Mouse (Mus musculus) midbrain, embryonic 14.5 days (tissue): Measurements from ENCODE around the gene Prrt1. TPM values are rescaled to one million over a fixed set of nuclear protein-coding genes. Genes with fewer than 3 reads are reported as not detected.

Source experiments
- ATAC-seq: fragments of 200-750 bp; cut with Nextera tagmentation; 2 replicates; pipeline ENCODE4 v1.8.0; 2017; ENCODE audit warnings: moderate number of reproducible peaks, moderate library complexity; ENCODE audit not compliant: low FRiP score, low TSS enrichment
- DNase-seq: peaks from one replicate; pipeline ENCODE4 v3.0.0-alpha.2; 2015
- H3K27ac ChIP-seq: fragments of 300-500 bp; sonication (generic); replicated peaks from 2 replicates; pipeline ENCODE4 v1.5.1; 2014; ENCODE audit warnings: mild to moderate bottlenecking, low read depth, low read length, moderate library complexity
- H3K27me3 ChIP-seq: fragments of 300-500 bp; sonication (generic); 2 replicates; pipeline ENCODE4 v1.6.1; 2014; ENCODE audit warnings: low read length, control low read depth, mixed read lengths; ENCODE audit not compliant: control insufficient read depth, insufficient read depth
- H3K36me3 ChIP-seq: fragments of 300-500 bp; sonication (generic); 2 replicates; pipeline ENCODE4 v1.6.1; 2014; ENCODE audit warnings: low read length, control low read depth; ENCODE audit not compliant: control insufficient read depth, insufficient read depth
- H3K4me1 ChIP-seq: fragments of 300-500 bp; sonication (generic); 2 replicates; pipeline ENCODE4 v1.6.1; 2014; ENCODE audit warnings: mild to moderate bottlenecking, antibody characterized with exemption, low read length, control low read depth; ENCODE audit not compliant: control insufficient read depth, insufficient read depth
- H3K4me2 ChIP-seq: fragments of 300-500 bp; sonication (generic); 2 replicates; pipeline ENCODE4 v1.6.1; 2014; ENCODE audit warnings: mild to moderate bottlenecking, low read length, moderate library complexity
- H3K4me3 ChIP-seq: fragments of 300-500 bp; sonication (generic); replicated peaks from 2 replicates; pipeline ENCODE4 v1.5.1; 2014; ENCODE audit warnings: low read depth, low read length
- H3K9ac ChIP-seq: fragments of 300-500 bp; sonication (generic); replicated peaks from 2 replicates; pipeline ENCODE4 v1.6.1; 2014; ENCODE audit warnings: mild to moderate bottlenecking, low read length, moderate library complexity
- H3K9me3 ChIP-seq: fragments of 300-500 bp; sonication (generic); 2 replicates; pipeline ENCODE4 v1.6.1; 2016; ENCODE audit warnings: low read length, control low read depth, mixed read lengths; ENCODE audit not compliant: control insufficient read depth
- WGBS: fragments of 180-500 bp; shearing (Covaris S2); extraction: QIAGEN DNeasy Blood & Tissue Kit; methylation state at CpG from one replicate; pipeline ENCODE4 v1.1.7; 2014; 5-methylcytosine and 5-hydroxymethylcytosine counted together
- polyA plus RNA-seq: library from polyadenylated mRNA; unstranded; fragments of >200 nt; fragmentation: Nextera tagmentation; extraction: Ambion mirVana; gene quantifications from 2 replicates; pipeline ENCODE4 v1.2.1, GENCODE M21; 2014

The Prrt1 gene
- polyA plus RNA-seq, 1 experiment from 2014 or later, result 12.4 TPM

DNA sequence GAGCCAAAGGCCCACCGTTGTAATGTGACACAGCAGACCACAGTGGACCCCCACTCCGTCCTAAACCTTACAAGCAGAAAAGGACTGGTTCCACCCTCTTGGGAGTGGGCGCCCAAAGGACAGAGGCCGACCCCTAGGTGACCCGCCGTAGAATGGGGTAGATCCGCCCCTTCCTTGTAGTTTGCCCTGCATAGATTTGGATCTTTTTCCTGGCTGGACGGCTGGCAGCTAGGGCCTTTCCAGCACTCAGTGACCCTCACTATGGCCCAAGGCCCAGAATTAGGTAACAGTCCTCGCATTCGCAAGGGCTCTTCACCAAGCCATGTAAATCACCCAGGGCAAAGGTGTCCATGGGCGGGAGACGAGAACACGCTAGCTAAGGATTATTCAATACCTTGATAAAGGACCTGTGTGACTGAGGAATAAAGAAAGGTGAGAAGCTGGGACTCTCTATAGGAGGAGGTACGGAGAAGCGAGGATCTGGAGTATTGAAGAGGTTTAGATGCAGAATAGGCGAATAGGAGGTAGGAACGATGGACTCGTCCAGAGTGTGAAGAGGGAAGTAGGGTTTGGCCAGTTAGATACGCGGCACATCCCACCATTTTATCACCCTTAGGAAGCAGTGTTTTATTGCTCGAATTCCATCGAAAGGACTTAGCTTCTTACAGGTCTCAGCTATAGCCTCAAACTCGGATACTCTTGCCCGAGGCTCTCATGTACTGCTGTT lies 24.7 kb upstream of the Prrt1 start:
- peaks cover 28% of the 10 kb centered on the region for H3K4me1 ChIP-seq

GRCm38 (mm10) chr17:34605609-34606008 lies 23.7 kb upstream of the Prrt1 start:
- WGBS, result under 1% methylated on average over 30 of the region's 30 CpGs
- Histone ChIP-seq H3K4me1 (peaks cover 28% of the 10 kb centered on the region), H3K4me3 (peak overlapping the region; percentile 93), H3K27me3 (no peaks in the 10 kb centered on the region), H3K9me3 (no peaks in the 10 kb centered on the region), H3K4me2 (peak overlapping the region; percentile 97), H3K9ac (peak overlapping the region; percentile 90), H3K36me3 (peaks cover 18% of the 10 kb centered on the region), H3K27ac (peak overlapping the region; percentile 85)
- ATAC-seq (peak; percentile 53), DNase-seq (peak; percentile 96)

More for the DNA sequence above, 24.7 kb upstream of the Prrt1 start:
- Histone ChIP-seq H3K27ac (peak overlapping the region; percentile 85), H3K9ac (peak overlapping the region; percentile 90), H3K4me3 (peak overlapping the region; percentile 93), H3K4me2 (peak overlapping the region; percentile 97), H3K9me3 (no peaks in the 10 kb centered on the region), H3K36me3 (peaks cover 17% of the 10 kb centered on the region), H3K27me3 (no peaks in the 10 kb centered on the region)
- DNase-seq (no peak), ATAC-seq (no peak)
- 16% methylated on average over 24 of the region's 24 CpGs for WGBS

- peaks cover 28% of the 10 kb centered on the region for H3K4me1 ChIP-seq
- peak overlapping the region; percentile 97 for H3K4me2 ChIP-seq
Measured at GRCm38 (mm10) chr17:34606186-34607039, 22.9 kb upstream of the Prrt1 start.

GRCm38 (mm10) chr17:34607997-34608396 lies 21.3 kb upstream of the Prrt1 start:
- DNase-seq, result no peak
- no peak overlapping the region for H3K9ac ChIP-seq
- H3K27ac ChIP-seq, result no peak overlapping the region
- H3K9me3 ChIP-seq, result no peaks in the 10 kb centered on the region
- 89% methylated on average over 7 of the region's 7 CpGs for WGBS
- H3K4me2 ChIP-seq, result no peak overlapping the region
- H3K4me3 ChIP-seq, result no peak overlapping the region
- peaks cover 22% of the 10 kb centered on the region for H3K4me1 ChIP-seq
- H3K27me3 ChIP-seq, result no peaks in the 10 kb centered on the region
- H3K36me3 ChIP-seq, result peaks cover 30% of the 10 kb centered on the region
- ATAC-seq, result no peak

More at GRCm38 (mm10) chr17:34606186-34607039, 22.9 kb upstream of the Prrt1 start:
- H3K27ac ChIP-seq, result peak overlapping the region; percentile 85
- DNase-seq, result no peak
- peaks cover 20% of the 10 kb centered on the region for H3K36me3 ChIP-seq
- H3K9ac ChIP-seq, result peak overlapping the region; percentile 90
- no peaks in the 10 kb centered on the region for H3K27me3 ChIP-seq
- ATAC-seq, result no peak
- no peaks in the 10 kb centered on the region for H3K9me3 ChIP-seq
- peak overlapping the region; percentile 93 for H3K4me3 ChIP-seq
- WGBS, result 18% methylated on average over 32 of the region's 32 CpGs

GRCm38 (mm10) chr17:34611050-34611449 lies 18.3 kb upstream of the Prrt1 start:
- Histone ChIP-seq H3K4me2 (no peak overlapping the region), H3K9ac (0 out of 2 replicates have a peak overlapping the region, but pooled peaks have one; percentile 14), H3K27me3 (no peaks in the 10 kb centered on the region), H3K27ac (no peak overlapping the region), H3K4me3 (no peak overlapping the region), H3K36me3 (peaks cover 59% of the 10 kb centered on the region), H3K4me1 (peaks cover 12% of the 10 kb centered on the region), H3K9me3 (no peaks in the 10 kb centered on the region)
- ATAC-seq (no peak), DNase-seq (no peak)
- 98% methylated on average over 8 of the region's 8 CpGs for WGBS

GRCm38 (mm10) chr17:34613054-34613645 lies 16.2 kb upstream of the Prrt1 start:
- H3K9me3 ChIP-seq, result no peaks in the 10 kb centered on the region
- peaks cover 73% of the 10 kb centered on the region for H3K36me3 ChIP-seq
- no peak overlapping the region for H3K27ac ChIP-seq
- no peaks in the 10 kb centered on the region for H3K4me1 ChIP-seq
- no peaks in the 10 kb centered on the region for H3K27me3 ChIP-seq
- no peak overlapping the region for H3K9ac ChIP-seq
- no peak for DNase-seq
- WGBS, result 91% methylated on average over 11 of the region's 11 CpGs
- no peak overlapping the region for H3K4me2 ChIP-seq
- ATAC-seq, result no peak
- H3K4me3 ChIP-seq, result no peak overlapping the region

DNA sequence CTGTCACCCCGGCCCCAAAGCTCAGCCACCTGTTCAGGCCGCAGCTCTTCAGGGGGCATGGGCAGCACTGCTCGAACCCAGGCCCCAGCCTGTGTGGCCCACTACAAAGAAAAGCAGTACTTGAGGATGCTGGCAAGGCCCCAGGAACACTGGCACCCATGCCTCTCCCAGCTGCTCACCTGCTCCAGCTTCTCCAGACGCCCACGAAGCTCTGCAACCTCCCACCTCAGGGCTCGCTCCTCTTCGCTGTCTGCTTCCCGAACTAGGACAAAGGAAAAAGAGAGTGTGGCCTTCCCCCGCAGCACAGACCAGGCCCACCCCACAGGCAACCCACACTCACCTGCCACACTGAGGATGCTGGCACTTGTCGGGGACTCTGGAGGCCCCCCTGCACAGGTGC lies 15.5 kb upstream of the Prrt1 start:
- Histone ChIP-seq H3K27me3 (no peaks in the 10 kb centered on the region), H3K4me3 (no peak overlapping the region), H3K27ac (no peak overlapping the region), H3K36me3 (peaks cover 73% of the 10 kb centered on the region), H3K9ac (no peak overlapping the region), H3K4me1 (no peaks in the 10 kb centered on the region), H3K9me3 (no peaks in the 10 kb centered on the region), H3K4me2 (no peak overlapping the region)
- DNase-seq, result no peak
- no peak for ATAC-seq
- WGBS, result 91% methylated on average over 10 of the region's 10 CpGs

- Histone ChIP-seq H3K36me3 (peaks cover 67% of the 10 kb centered on the region), H3K27me3 (no peaks in the 10 kb centered on the region), H3K4me3 (no peak within 1 kb of the TSS), H3K9me3 (no peaks in the 10 kb centered on the region), H3K4me1 (no peaks in the 10 kb centered on the region), H3K9ac (no peak within 1 kb of the TSS), H3K4me2 (no peak within 1 kb of the TSS), H3K27ac (no peak within 1 kb of the TSS; the same call in 1 of the 2 replicates)
- 60% methylated on average over 6 of the region's 6 CpGs for WGBS
- DNase-seq, result no peak
- ATAC-seq, result no peak
Measured at GRCm38 (mm10) chr17:34615871-34616270, 13.5 kb upstream of the Prrt1 start, which contains the start of gene Egfl8. TSS of gene Egfl8 (minus strand) at chr17:34615971.
